Comparison of ENCODE assay signal across 8 mouse cellular contexts in genomic region chr10:126986541-126986961, GRCm38 (mm10). TPM values are rescaled to one million over a fixed set of nuclear protein-coding genes. Genes with fewer than 3 reads are reported as not detected.
DNase-seq lines count a peak whose midpoint lies in the region; ATAC-seq and TF ChIP-seq lines count a peak whose summit lies in the region.

No protein-coding gene starts in this region.

- intact Hi-C loops in gastrocnemius, postnatal 14 days (cut with DNase I; ENCODE audit: low total_unique reads), result loop anchor here (5.0 kb wide), 1 partner anchor 59 kb away; no protein-coding TSS in a partner anchor
- intact Hi-C loops in left cerebral cortex, postnatal 14 days (cut with DNase I), result no loop called here

- peaks cover 12% of the 10 kb centered on the region for H3K36me3 ChIP-seq in intestine, embryonic 14.5 days (ENCODE audit: control insufficient read depth, insufficient read depth, low read length)
- H3K36me3 ChIP-seq in small intestine, adult 2 months (ENCODE audit: control insufficient read depth, insufficient read depth, low read length), result peaks cover 3% of the 10 kb centered on the region

- peak overlapping the region; percentile 62 for H3K27ac ChIP-seq in intestine, embryonic 14.5 days (ENCODE audit: low read depth)
- H3K27ac ChIP-seq in small intestine, adult 2 months (ENCODE audit: insufficient read depth, low read depth, low read length), result peak overlapping the region; percentile 61

- WGBS in intestine, embryonic 14.5 days, result 51% methylated on average over 4 of the region's 4 CpGs
- WGBS in small intestine, adult 2 months, result 40% methylated on average over 4 of the region's 4 CpGs

- H3K27me3 ChIP-seq in intestine, embryonic 14.5 days (replicated peaks; ENCODE audit: control insufficient read depth, insufficient read depth, low read length), result no peaks in the 10 kb centered on the region
- H3K27me3 ChIP-seq in small intestine, adult 2 months (ENCODE audit: control insufficient read depth, insufficient read depth, low read length), result no peaks in the 10 kb centered on the region

- no peak for TF ChIP-seq CTCF in small intestine, adult 2 months (IDR thresholded peaks at IDR 0.05; ENCODE audit: extremely low read depth, insufficient read length, insufficient replicate concordance, low read depth, low read length)

- no peaks in the 10 kb centered on the region for H3K9me3 ChIP-seq in intestine, embryonic 14.5 days (ENCODE audit: control insufficient read depth, low read length)

- peak; percentile 71 for DNase-seq in ZHBTc4 (ENCODE audit: low read depth, low spot score)
- peak; percentile 93 for DNase-seq in cerebellum, adult 9-10 months
- DNase-seq in gastrocnemius, postnatal 14 days, result peak; percentile 91
- no peak for DNase-seq in intestine, embryonic 14.5 days (ENCODE audit: low spot score)
- DNase-seq in left cerebral cortex, postnatal 14 days (ENCODE audit: low spot score in 2 of 2), result peak; percentile 70 to 78
- no peak for DNase-seq in thymus, postnatal 10 days (ENCODE audit: low spot score in 2 of 2)

- H3K4me1 ChIP-seq in intestine, embryonic 14.5 days (replicated peaks; ENCODE audit: control insufficient read depth, insufficient read depth, low read length), result peaks cover 78% of the 10 kb centered on the region
- H3K4me1 ChIP-seq in small intestine, adult 2 months (ENCODE audit: control insufficient read depth, insufficient read depth, insufficient read length, low read length), result peaks cover 49% of the 10 kb centered on the region

- ATAC-seq in intestine, embryonic 14.5 days (replicated peaks; ENCODE audit: low FRiP score, low TSS enrichment, low read depth), result peak; percentile 33
- peak; percentile 52 for ATAC-seq in megakaryocyte, adult 5-6 weeks (ENCODE audit: poor library complexity, severe bottlenecking)

- H3K4me3 ChIP-seq in intestine, embryonic 14.5 days (ENCODE audit: low read depth, low read length), result no peak overlapping the region
- H3K4me3 ChIP-seq in small intestine, adult 2 months (ENCODE audit: low read depth, low read length), result no peak overlapping the region

- no peak overlapping the region for H3K9ac ChIP-seq in intestine, embryonic 14.5 days (ENCODE audit: low read length)

- TF ChIP-seq POLR2A in small intestine, adult 2 months (IDR thresholded peaks at IDR 0.05; ENCODE audit: low read depth, low read length), result no peak

- H3K4me2 ChIP-seq in intestine, embryonic 14.5 days (ENCODE audit: low read length), result peak overlapping the region; percentile 29

RNA-seq across cellular contexts. Expression of gene Ctdsp2, which starts 8.0 kb away (rescaled TPM):
- total RNA-seq in gastrocnemius, postnatal 14 days (2021), result 100 to 1,000 TPM in 1 of 2 experiments, 10 to 100 TPM in 1; 98.5 to 102 TPM
- 99.2 and 101 TPM in 2 replicates for polyA plus RNA-seq in intestine, embryonic 14.5 days (2014; fragmentation: Nextera tagmentation; extraction: Ambion mirVana)
- total RNA-seq in left cerebral cortex, postnatal 14 days (2021), result 10 to 100 TPM; 69.6 to 75.1 TPM
- 73.2 and 75.2 TPM in 2 replicates for total RNA-seq in megakaryocyte, adult 5-6 weeks (2015)
- 38.0 and 41.9 TPM in 2 replicates for total RNA-seq in megakaryocyte, adult 5-6 weeks (2017)
- 43.9 and 118 TPM in 2 replicates for polyA plus RNA-seq in small intestine, adult 2 months (2012; rRNA removed)

RNA-seq across cellular contexts. Expression of gene Avil, which starts 14.0 kb away (rescaled TPM):
- under 1 TPM; 0.51 to 0.64 TPM for total RNA-seq in gastrocnemius, postnatal 14 days (2021)
- 0.22 TPM in 2 replicates for polyA plus RNA-seq in intestine, embryonic 14.5 days (2014; fragmentation: Nextera tagmentation; extraction: Ambion mirVana)
- under 1 TPM; 0.29 to 0.40 TPM for total RNA-seq in left cerebral cortex, postnatal 14 days (2021)
- 0.07 TPM in 1 of 2 replicates, not detected in the other for total RNA-seq in megakaryocyte, adult 5-6 weeks (2015)
- 0.04 and 0.16 TPM in 2 replicates for total RNA-seq in megakaryocyte, adult 5-6 weeks (2017)
- 2.4 and 6.9 TPM in 2 replicates for polyA plus RNA-seq in small intestine, adult 2 months (2012; rRNA removed)

RNA-seq across cellular contexts. Expression of gene Tsfm, which starts 44.1 kb away (rescaled TPM):
- total RNA-seq in gastrocnemius, postnatal 14 days (2021), result 10 to 100 TPM; 24.8 to 27.9 TPM
- polyA plus RNA-seq in intestine, embryonic 14.5 days (2014; fragmentation: Nextera tagmentation; extraction: Ambion mirVana), result 86.1 and 86.3 TPM in 2 replicates
- 10 to 100 TPM; 27.7 to 28.2 TPM for total RNA-seq in left cerebral cortex, postnatal 14 days (2021)
- 17.4 and 25.7 TPM in 2 replicates for total RNA-seq in megakaryocyte, adult 5-6 weeks (2015)
- total RNA-seq in megakaryocyte, adult 5-6 weeks (2017), result 17.1 and 21.0 TPM in 2 replicates
- 24.7 and 36.4 TPM in 2 replicates for polyA plus RNA-seq in small intestine, adult 2 months (2012; rRNA removed)

RNA-seq across cellular contexts. Expression of gene Mettl1, which starts 54.7 kb away (rescaled TPM):
- 10 to 100 TPM; 11.1 to 14.8 TPM for total RNA-seq in gastrocnemius, postnatal 14 days (2021)
- 60.8 and 65.2 TPM in 2 replicates for polyA plus RNA-seq in intestine, embryonic 14.5 days (2014; fragmentation: Nextera tagmentation; extraction: Ambion mirVana)
- total RNA-seq in left cerebral cortex, postnatal 14 days (2021), result 10 to 100 TPM; 10.3 to 11.1 TPM
- total RNA-seq in megakaryocyte, adult 5-6 weeks (2015), result 4.2 and 5.4 TPM in 2 replicates
- total RNA-seq in megakaryocyte, adult 5-6 weeks (2017), result 3.5 and 8.9 TPM in 2 replicates
- 9.6 and 10.3 TPM in 2 replicates for polyA plus RNA-seq in small intestine, adult 2 months (2012; rRNA removed)

RNA-seq across cellular contexts. Expression of gene Eef1akmt3, which starts 54.8 kb away (rescaled TPM):
- total RNA-seq in gastrocnemius, postnatal 14 days (2021), result under 1 TPM; 0.27 to 0.43 TPM
- 0.31 and 0.50 TPM in 2 replicates for polyA plus RNA-seq in intestine, embryonic 14.5 days (2014; fragmentation: Nextera tagmentation; extraction: Ambion mirVana)
- under 1 TPM in 1 of 2 experiments, not detected in 1; 0.19 TPM for total RNA-seq in left cerebral cortex, postnatal 14 days (2021)
- total RNA-seq in megakaryocyte, adult 5-6 weeks (2015), result not detected in 2 replicates
- 0.08 TPM in 1 of 2 replicates, not detected in the other for total RNA-seq in megakaryocyte, adult 5-6 weeks (2017)
- polyA plus RNA-seq in small intestine, adult 2 months (2012; rRNA removed), result 1.2 TPM in 2 replicates

Comparison
In these comparisons a context has a peak if more than half of its experiments do, and no peak if none do; other contexts are left out.
1. DNase-seq: peak in ZHBTc4 (single experiment), cerebellum, adult 9-10 months (single experiment), gastrocnemius, postnatal 14 days (single experiment) and left cerebral cortex, postnatal 14 days (2 of 2); none in intestine, embryonic 14.5 days (single experiment) and thymus, postnatal 10 days (0 of 2).